ENCODE assay signal across 13 mouse cellular contexts in the genomic region with DNA sequence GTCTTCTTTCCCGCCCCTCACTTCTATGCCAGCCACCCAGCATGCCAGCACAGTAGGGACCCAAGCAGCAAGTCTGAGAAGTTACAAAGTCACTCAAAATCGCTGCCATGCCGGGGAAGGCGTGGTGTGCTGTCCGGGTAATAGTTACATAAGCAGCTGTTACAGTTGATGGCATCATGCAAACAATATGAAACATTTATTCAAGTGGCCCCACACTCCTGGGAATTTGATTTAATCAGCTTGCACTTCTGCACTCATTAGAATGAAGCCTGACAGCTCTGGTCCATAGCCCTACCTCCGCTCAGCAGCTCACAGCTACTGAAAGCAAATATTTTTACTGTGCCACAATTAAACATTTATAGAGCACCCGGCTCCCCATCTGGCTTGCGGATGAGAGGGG. TPM values are rescaled to one million over a fixed set of nuclear protein-coding genes. Genes with fewer than 3 reads are reported as not detected.
"Had no signal": no experiment of that assay in that cellular context is flagged by ENCODE, and none has a peak within 500 bp of the region (broad histone marks: within the 10 kb centered on the region; RNA-seq: fewer than 3 reads in every experiment).

No protein-coding gene starts in this region.

- H3K36me3 ChIP-seq: limb, embryonic 10.5 days; liver, embryonic 15.5 days had no signal

- H3K4me1 ChIP-seq: liver, embryonic 15.5 days had no signal

- DNase-seq: kidney, adult 18-20 months; kidney, postnatal 10 days; lung, adult 2 months; lung, postnatal 36 days; right cerebral cortex, postnatal 14 days; thymus, postnatal 4 days had no signal

- H3K4me2 ChIP-seq: liver, embryonic 11.5 days; liver, embryonic 15.5 days had no signal

- H3K9me3 ChIP-seq: limb, embryonic 10.5 days; liver, embryonic 15.5 days had no signal

- ATAC-seq: inflammation-experienced regulatory T-cells, adult 6 months; lung, postnatal 0 days had no signal

- H3K27ac ChIP-seq: limb, embryonic 10.5 days; liver, embryonic 15.5 days; stomach, postnatal 0 days had no signal

- H3K27me3 ChIP-seq: liver, embryonic 15.5 days had no signal

- H3K4me3 ChIP-seq: limb, embryonic 10.5 days; liver, embryonic 15.5 days had no signal

- H3K9ac ChIP-seq: liver, embryonic 15.5 days had no signal

RNA-seq across cellular contexts. Expression of gene Kcnmb1, which starts 37.0 kb away (rescaled TPM):
- total RNA-seq: megakaryocyte progenitor cell, adult 5-6 weeks had no signal
- polyA plus RNA-seq: liver, embryonic 15.5 days had no signal
